Mouse (Mus musculus): Measurements from ENCODE around the gene Mycbpap. TPM values are rescaled to one million over a fixed set of nuclear protein-coding genes. Genes with fewer than 3 reads are reported as not detected.

The Mycbpap gene
- polyA plus RNA-seq, 1 experiment, result 0.84 TPM

GRCm38 (mm10) chr11:94539761-94540160, 18.2 kb upstream of the Mycbpap start:
- WGBS, result 83% methylated on average over 7 of the region's 7 CpGs
- no peak for DNase-seq (ENCODE audit: low read depth, low spot score)

GRCm38 (mm10) chr11:94538733-94539292, 17.3 kb upstream of the Mycbpap start:
- WGBS, result 48% methylated on average over 8 of the region's 8 CpGs
- DNase-seq (ENCODE audit: low read depth, low spot score), result no peak

- no peak for DNase-seq (ENCODE audit: low read depth, low spot score)
- WGBS, result 87% methylated on average over 8 of the region's 8 CpGs
Measured at GRCm38 (mm10) chr11:94533171-94533570, 11.6 kb upstream of the Mycbpap start.

- WGBS, result 47% methylated on average over 3 of the region's 3 CpGs
- no peak for DNase-seq (ENCODE audit: low read depth, low spot score)
Measured at GRCm38 (mm10) chr11:94528879-94529278, 7.3 kb upstream of the Mycbpap start.

- DNase-seq (ENCODE audit: low read depth, low spot score), result no peak
- WGBS, result 71% methylated on average over 9 of the region's 9 CpGs
Measured at GRCm38 (mm10) chr11:94526171-94526879, 4.8 kb upstream of the Mycbpap start.

GRCm38 (mm10) chr11:94513452-94513851, 8.1 kb downstream of the Mycbpap start:
- DNase-seq (ENCODE audit: low read depth, low spot score), result no peak
- WGBS, result 46% methylated on average over 9 of the region's 9 CpGs

GRCm38 (mm10) chr11:94508976-94509375, 12.6 kb downstream of the Mycbpap start:
- DNase-seq (ENCODE audit: low read depth, low spot score), result no peak
- 50% methylated on average over 10 of the region's 10 CpGs for WGBS

GRCm38 (mm10) chr11:94501482-94501881, 20.1 kb downstream of the Mycbpap start:
- WGBS, result 90% methylated on average over 8 of the region's 8 CpGs
- DNase-seq (ENCODE audit: low read depth, low spot score), result no peak

- no peak for DNase-seq (ENCODE audit: low read depth, low spot score)
- 28% methylated on average over 8 of the region's 8 CpGs for WGBS
Measured at GRCm38 (mm10) chr11:94500362-94500761, 21.2 kb downstream of the Mycbpap start.

GRCm38 (mm10) chr11:94499661-94500152, 21.8 kb downstream of the Mycbpap start, which contains the start of gene Epn3:
TSS of gene Epn3 (minus strand) at chr11:94499974.
- WGBS, result 1% methylated on average over 26 of the region's 26 CpGs

GRCm38 (mm10) chr11:94499035-94499434, 22.5 kb downstream of the Mycbpap start:
- 8% methylated on average over 2 of the region's 2 CpGs for WGBS
- DNase-seq (ENCODE audit: low read depth, low spot score), result no peak

More at GRCm38 (mm10) chr11:94499661-94500152, 21.8 kb downstream of the Mycbpap start, which contains the start of gene Epn3:
- DNase-seq (ENCODE audit: low read depth, low spot score), result peak; percentile 33

GRCm38 (mm10) chr11:94498093-94498996, 23.2 kb downstream of the Mycbpap start:
- peak; percentile 70 for DNase-seq (ENCODE audit: low read depth, low spot score)

GRCm38 (mm10) chr11:94495415-94495814, 26.1 kb downstream of the Mycbpap start:
- 87% methylated on average over 3 of the region's 3 CpGs for WGBS
- DNase-seq (ENCODE audit: low read depth, low spot score), result no peak

More at GRCm38 (mm10) chr11:94498093-94498996, 23.2 kb downstream of the Mycbpap start:
- WGBS, result 17% methylated on average over 19 of the region's 19 CpGs

GRCm38 (mm10) chr11:94491749-94492099, 29.8 kb downstream of the Mycbpap start:
- WGBS, result 54% methylated on average over 7 of the region's 7 CpGs
- no peak for DNase-seq (ENCODE audit: low read depth, low spot score)

GRCm38 (mm10) chr11:94491035-94491748, 30.4 kb downstream of the Mycbpap start:
- WGBS, result 62% methylated on average over 52 of the region's 55 CpGs
- no peak for DNase-seq (ENCODE audit: low read depth, low spot score)

GRCm38 (mm10) chr11:94489745-94490144, 31.8 kb downstream of the Mycbpap start:
- 51% methylated on average over 4 of the region's 4 CpGs for WGBS
- no peak for DNase-seq (ENCODE audit: low read depth, low spot score)

GRCm38 (mm10) chr11:94488767-94489533, 32.6 kb downstream of the Mycbpap start:
- DNase-seq (ENCODE audit: low read depth, low spot score), result no peak
- 73% methylated on average over 11 of the region's 11 CpGs for WGBS

- DNase-seq (ENCODE audit: low read depth, low spot score), result no peak
- 4% methylated on average over 24 of the region's 24 CpGs for WGBS
Measured at GRCm38 (mm10) chr11:94486001-94486400, 35.5 kb downstream of the Mycbpap start, which contains the start of gene Spata20. TSS of gene Spata20 (minus strand) at chr11:94486179.

GRCm38 (mm10) chr11:94485223-94485622, 36.3 kb downstream of the Mycbpap start:
- WGBS, result 61% methylated on average over 5 of the region's 5 CpGs
- DNase-seq (ENCODE audit: low read depth, low spot score), result no peak

Data from large intestine, adult 2 months (tissue).